Mouse (Mus musculus) bone marrow, adult 2 months (tissue): Measurements from ENCODE around the gene Il18rap.

Experiments
- CTCF ChIP-seq: fragments of 200-500 bp; IDR thresholded peaks from 2 replicates; pipeline ENCODE4 v1.5.1; 2011; ENCODE audit warnings: low read length, control low read depth; ENCODE audit not compliant: control insufficient read depth, insufficient read depth
- POLR2A ChIP-seq: fragments of 200-500 bp; IDR thresholded peaks from 2 replicates; pipeline ENCODE4 v1.6.1; 2011; ENCODE audit warnings: low read depth, mild to moderate bottlenecking, control low read depth, low read length, borderline replicate concordance; ENCODE audit not compliant: control insufficient read depth

DNA sequence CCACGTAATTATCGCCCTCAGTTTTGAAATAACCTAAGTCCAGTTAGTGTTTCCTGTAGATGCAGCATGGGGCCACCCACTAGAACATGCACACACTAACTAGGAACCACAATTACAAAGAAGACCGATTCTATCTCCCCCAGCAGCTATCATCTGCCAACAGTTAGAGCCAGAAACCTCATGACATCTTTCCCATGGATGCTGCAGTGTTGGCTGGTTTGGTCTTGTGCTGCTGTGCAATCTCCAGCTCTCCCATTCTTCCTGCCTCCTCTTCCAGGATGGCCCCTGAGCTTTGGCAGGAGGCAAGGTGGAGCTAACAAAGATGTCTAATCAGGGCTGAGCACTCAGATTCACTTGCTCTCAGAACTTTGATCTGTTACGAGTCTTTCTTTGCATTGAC, 14.0 kb upstream of the Il18rap start:
- TF ChIP-seq CTCF (no peak), POLR2A (no peak)
